Mouse (Mus musculus): ENCODE results near the gene Insyn1.

GRCm38 (mm10) chr9:58443061-58443460 is 45.3 kb upstream of the Insyn1 start:
- TF ChIP-seq POLR2A (IDR thresholded peaks at IDR 0.05; ENCODE audit: low read depth, low read length) (no peak), CTCF (IDR thresholded peaks at IDR 0.05; ENCODE audit: extremely low read depth, insufficient read length, insufficient replicate concordance, low read depth, low read length) (no peak)

Measured in small intestine, adult 2 months (tissue).